Mouse (Mus musculus) ovary, adult 18-20 months (tissue): Measurements from ENCODE around the gene Krr1.
"Not testable (repeated sequence)": the region's sequence is repeated elsewhere in the genome, so short reads cannot be mapped to it uniquely, and the experiment has no call there.

ENCODE experiments used
- DNase-seq: peaks from one replicate; pipeline ENCODE4 v3.0.0; 2022; ENCODE audit warnings: low spot score, mixed read lengths

Krr1 gene

DNA sequence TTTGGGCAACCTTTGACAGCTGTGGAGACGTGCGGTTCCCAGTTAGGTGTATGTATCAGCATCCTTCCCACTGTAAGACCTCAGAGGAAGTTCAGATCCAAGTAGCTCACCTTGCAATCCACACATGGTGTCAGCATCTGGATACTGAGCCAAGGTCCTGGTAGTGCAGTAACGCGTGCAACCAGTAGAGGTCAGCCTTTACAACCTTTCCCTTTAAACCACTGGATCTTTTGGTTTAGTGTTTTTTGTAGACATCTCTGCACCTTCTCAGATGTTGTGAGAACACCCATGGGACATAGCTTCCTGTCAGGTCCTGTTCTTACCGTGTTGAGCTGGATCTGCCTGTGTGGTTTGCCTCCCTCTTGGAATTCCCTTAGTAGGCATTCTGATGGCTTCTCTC is 5.1 kb downstream of the Krr1 start:
- no peak for DNase-seq

DNA sequence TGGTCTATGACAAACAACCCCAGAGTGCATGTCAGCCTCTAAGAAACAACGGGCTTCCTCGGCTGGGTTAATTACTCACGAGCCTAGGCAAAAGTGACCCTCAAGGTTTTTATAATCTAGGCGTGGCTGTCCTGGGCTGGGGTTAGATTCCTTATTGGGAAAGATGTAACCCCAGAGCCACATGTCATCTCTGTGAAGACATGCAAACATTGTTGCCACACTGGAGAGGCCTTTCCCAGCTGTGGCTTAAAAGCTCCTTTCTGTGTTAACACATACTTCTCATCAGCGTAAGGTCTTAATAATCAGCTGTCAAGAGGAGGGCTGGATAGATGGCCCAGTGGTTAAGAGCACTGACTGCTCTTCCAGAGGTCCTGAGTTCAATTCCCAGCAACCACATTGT is 10.6 kb downstream of the Krr1 start:
- DNase-seq, result no peak

DNA sequence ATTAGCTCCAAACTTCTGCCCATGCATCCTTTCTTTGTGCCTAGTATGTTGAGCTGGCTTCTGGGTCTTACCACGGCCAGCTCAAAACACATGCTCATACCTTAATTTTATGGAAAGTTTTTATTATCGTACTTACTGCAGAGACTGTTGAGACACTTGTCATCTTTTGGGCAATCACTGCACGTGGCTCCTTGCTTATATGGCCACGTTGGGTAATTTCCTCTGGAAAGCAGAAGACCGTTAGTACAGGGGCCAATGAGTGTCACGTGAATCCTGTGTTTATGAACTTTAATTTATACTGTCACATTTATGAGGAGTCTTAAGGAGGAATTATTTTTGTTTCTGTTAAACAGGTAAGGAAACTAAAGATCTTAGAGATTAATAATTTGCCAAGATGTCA is 14.0 kb downstream of the Krr1 start:
- no peak for DNase-seq

DNA sequence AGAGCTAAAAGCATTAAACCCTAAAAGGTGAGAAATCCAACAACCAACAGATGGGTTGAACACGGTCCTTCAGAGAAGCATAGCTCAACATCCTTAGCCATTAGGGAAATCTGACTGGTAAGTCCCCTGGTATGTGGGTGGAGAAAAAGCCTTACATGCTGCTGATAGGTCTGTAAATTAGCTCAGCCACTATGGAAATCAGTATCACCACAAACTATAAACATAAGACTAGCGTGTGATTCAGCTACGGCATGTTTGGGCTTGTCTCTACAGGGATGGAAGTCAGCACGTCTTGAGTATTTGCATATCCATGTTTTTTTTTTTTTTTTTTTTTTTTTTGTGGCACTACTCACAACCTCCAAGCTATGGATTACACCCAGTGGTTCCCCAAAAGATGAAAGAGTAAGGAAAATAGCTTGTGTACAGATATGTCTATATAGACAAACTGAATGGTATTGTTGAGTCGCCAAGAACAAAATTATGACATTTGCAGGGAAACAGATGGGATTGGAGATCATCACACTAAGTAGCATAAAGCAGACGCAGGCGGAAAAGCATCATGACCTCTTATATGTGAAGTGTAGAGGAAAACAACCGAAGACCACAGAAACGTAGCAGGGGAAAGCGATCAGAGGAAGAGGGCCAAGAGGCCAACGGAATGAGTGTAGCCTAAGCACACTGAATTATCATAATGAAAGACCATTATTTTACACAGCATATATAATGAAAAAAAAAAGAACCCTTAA is 23.5 kb downstream of the Krr1 start:
- DNase-seq, result no peak

DNA sequence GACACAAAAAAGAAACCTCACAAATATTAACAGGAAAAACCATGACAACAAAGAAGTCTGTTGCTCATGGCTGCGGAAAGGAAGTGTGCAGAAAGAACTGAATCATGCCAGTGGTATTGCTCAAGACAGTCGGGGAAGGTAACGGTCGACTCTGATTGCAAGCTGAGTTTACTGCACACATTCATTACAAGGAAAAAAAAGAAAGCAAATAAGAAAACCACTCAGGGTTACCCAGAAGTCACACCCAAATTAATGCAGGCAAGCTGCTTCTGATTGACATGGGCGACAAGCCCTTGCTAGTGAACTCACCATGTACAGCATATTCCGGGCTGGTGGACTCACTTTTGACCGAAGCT is 24.1 kb downstream of the Krr1 start:
- DNase-seq, result no peak

DNA sequence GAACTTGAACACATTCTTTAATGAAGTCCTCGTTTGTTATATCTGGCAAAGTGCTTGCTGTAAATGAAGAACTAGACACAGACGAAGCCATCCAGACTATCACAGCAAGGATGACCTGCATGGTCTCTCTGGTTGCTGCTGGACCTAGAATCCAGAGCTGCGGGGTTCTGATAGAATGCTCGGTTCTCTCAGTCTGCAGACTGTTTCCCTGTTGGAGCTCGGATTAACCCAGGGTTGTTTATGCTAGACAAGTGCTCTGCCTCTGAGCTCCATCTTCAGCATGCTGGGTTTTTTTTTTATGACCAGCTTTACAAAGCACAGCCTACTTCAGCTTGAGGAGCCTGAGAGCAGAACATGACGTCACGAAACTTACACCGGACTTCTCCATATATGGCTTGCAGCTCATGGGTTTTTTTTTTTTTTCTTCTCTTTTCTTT is 24.5 kb downstream of the Krr1 start:
- no peak for DNase-seq

DNA sequence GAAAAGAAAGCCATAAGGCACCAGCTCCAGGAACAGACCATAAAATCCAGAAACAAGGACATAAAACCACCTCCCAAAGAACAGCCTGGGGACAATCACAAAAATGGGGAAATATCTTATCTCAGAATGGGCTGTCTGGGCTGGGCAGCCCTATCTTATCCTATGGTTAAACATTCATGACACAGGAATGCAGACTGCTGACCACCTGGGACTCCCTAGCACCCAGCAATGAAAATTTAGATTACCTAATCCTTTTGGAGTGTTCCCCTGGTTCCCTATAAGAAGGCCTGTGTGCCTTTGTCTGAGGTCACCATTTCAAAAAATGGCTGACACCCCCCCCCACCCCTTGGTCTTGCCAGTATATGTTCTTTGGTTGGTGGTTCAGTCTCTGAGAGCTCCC is 25.2 kb downstream of the Krr1 start:
- no peak for DNase-seq

DNA sequence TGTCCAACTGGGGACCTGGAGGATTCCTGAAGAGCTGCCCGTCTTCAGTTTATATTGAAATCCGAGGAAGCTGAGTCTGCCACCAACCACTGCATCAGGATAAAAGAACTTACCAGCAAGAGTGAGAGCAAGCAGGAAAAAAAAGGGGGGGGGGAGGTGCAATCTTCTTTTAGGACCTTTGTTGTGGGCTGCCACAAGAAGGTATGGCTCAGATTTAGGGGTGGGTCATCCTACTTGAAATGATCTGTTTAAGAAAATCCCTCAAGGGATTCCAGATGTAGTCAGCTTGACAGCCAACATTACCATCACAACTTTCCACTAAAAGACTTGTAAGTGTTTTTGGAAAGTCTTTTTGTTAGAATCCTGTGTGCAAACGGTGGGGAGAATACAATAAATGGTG is 27.3 kb downstream of the Krr1 start:
- DNase-seq, result no peak

DNA sequence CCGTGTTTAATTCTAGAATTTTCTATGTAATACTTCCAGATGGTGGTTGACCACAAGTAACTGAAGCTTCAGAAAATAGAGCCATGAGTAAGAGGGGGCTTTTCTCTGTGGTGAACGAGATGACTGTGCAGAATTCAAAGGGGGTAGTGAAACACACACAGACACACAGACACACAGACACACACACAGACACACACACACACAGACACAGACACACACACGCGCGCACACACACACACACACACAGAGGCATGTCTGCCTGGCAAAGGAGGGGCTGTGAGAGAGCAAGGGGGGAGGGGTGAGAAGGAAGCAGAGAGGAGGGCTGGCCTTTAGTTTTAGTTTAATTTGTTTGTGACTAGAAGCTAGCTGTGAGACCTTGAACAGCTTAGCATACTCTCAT is 28.1 kb downstream of the Krr1 start:
- DNase-seq, result no peak

DNA sequence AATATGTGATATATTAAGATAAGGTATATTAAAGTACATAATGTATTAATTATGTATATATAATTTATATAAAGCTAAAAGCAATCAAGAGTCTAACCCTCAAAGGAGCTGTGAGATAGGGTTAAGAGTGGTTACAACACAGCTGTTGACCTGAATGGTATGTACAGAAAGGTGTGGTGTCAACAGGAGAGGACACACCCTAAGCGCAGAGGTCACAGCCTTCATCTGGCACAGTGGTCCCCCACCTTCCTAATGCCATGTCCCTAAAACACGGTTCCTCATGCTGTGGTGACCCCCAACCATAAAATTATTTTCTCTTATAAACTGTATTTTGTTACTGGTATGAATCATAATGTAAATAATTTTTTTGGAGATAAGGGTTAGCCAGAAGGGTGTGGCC is 28.9 kb downstream of the Krr1 start:
- DNase-seq, result no peak

DNA sequence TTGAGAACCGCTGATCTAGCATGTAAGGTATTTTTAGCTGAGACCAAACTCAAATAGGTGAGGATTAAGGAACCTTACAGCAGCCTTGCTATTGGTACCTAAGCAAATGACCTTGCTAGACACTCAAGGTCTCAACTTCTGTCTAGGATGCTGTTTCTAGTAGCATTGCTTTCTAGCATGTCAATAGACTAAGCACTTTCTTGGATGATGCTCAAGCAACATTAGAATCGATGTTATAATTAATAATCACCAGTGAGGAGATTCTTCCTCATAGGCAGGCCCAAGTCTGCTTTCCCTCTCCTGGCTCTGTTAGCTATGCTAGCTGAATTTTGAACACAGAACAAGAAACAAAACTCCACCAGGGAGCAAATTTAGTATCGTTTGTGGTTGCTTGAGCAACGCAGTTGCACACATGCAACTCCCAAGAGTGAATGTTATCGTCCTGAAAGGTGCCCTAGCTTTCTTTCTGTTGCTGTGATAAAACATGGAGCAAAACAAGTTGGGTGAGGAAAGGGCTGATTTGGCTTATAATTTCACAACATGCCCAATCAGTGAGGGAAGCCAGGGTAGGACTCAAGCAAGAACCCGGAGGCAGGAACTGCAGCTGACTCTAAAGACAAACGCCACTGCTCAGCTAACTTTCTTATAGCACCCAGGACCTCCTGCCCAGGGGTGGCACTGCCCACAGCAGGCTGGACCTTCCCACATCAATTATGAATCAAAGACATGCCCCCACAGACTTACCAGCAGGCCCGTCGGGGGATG is 29.5 kb downstream of the Krr1 start:
- no peak for DNase-seq

DNA sequence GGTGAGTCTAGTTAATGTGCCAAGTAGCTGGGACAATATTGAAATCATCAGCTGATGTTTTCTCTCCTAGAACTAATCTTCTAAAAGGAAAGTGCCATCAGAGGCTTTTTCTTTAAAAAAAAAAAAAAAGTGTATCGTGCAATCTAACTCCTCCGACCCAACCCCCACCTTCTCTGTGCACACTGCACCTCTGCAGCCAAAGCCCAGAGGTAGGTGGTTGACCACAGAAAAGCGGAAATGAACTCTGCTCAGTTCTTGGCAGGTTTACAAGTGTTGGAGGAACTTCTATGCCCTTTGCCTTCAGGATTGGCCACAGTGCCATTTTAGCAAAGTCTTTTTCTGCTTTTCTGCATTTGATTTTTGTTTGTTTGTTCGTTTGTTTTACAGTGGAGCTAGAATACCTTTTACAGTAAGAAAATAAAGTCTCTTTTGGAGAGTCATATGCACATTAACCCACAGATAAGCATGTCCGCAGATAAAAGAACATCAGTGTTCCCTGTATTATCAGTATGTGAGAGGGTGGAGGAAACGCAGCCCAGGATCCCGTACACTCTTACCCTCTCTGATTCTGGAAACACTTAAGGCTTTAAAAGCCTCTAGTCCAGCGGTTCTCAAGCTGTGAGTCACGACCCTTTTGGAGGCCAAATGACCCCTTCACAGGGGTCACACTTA is 30.2 kb downstream of the Krr1 start, which contains the start of gene Glipr1:
Gene Glipr1, minus strand, starts transcription at position 88 of the 672 bp plus-strand sequence.
- DNase-seq, result no peak

DNA sequence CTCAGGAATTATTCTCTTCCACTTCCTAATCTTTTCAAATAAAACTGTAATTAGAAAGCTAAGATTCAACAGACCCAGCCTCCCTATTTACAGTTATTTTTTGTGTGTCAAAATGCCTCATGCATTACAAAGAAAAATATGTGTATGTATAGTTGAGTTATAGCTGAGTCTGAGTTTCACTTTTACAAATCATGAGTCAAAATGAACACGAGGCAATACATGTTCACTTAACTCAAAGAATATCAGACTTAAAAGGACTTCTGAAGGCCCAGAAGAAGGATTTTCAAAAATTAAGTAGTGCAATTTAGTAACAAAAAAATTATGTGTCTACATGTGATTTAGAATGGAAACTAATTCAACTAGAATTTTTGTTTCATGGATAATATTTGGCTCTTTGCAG is 37.0 kb downstream of the Krr1 start:
- DNase-seq, result not testable (repeated sequence)

DNA sequence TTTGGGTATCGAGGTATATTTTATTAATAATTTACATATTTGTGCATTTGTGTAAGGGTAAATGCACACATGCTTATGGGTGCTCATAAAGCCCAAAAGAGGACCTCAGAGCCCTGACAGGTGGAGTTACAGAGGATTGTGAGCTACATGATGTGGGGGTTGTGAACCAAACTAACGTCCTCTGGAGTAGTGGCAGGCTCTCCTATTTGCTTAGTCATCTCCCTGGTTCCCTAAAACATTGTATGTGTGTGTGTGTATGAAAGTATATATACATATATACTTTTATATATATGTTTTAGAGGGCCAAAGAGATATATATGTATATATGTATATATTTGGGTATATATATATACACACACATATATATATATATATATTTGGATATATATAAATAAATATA is 51.1 kb downstream of the Krr1 start:
- no peak for DNase-seq

DNA sequence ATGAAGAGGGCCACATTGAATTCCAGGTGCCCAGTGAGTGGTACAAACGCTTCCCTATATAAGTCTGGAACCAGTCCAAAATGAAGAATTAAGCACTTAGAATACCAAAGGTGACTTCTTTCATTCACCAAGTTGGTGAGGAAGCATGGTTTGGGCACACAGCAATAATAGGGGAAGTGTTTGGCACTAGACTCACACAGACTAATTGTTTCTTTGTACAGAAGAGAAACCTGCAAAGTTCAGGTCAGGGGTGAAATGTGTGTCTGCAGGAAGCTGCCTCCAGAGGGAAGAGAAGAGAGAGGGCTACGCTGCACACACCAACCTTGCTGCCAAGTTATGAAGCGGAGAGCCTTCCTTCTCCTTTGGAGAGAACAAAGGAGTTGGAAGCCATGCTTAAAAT is 56.2 kb downstream of the Krr1 start:
- DNase-seq, result not testable (repeated sequence)
